Mouse (Mus musculus) CD8-positive naive resting alpha-beta T cell, adult 2 months (primary cell): Measurements from ENCODE around the gene Rnf169.

ENCODE experiments used
- DNase-seq, 2 experiments: peaks; one replicate each; pipeline ENCODE4 v3.0.0; 2022; ENCODE audit warnings: low read depth in 2 of 2, low spot score in 2 of 2

The Rnf169 gene

DNA sequence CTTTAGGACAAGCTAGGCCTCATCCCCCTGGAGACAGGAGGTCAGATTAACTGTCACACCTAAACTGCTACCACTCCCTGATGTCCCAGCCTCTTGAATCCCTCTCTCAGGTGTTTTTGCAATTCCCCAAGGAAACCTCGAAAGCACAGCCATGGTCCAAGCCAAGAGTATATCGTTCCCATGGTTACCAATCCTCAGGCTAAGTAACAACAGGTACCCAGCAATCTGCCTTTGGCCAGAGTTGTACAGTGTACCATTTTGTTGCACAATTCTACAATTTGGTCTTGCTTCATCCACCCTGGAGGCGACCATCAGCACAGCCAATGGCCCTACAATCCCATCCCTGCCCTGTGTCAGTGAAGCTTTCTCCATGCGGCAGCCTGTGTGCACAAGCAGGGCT lies 83.3 kb downstream of the Rnf169 start:
- DNase-seq, result no peak

GRCm38 (mm10) chr7:99894478-99894877 lies 85.8 kb downstream of the Rnf169 start:
- no peak for DNase-seq

DNA sequence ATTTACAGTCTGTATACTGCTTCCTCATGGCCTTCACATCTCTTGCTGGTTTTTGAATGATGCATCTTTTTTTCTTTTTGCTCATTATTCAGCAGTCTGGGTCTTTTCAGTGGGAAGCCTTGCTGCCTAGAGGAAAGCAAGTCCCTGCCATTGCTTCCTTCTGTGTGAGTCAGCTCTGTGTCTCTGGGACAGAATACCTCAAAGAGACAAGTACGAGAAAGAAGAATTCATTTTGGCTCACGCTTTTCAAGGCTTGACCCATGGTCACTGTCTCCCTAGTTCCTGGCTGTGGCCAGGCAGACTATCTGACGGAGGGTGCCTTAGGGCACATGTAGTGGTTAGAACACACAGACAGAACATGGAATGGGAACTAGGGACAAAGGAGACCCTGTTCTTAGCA lies 86.3 kb downstream of the Rnf169 start:
- DNase-seq, result no peak

DNA sequence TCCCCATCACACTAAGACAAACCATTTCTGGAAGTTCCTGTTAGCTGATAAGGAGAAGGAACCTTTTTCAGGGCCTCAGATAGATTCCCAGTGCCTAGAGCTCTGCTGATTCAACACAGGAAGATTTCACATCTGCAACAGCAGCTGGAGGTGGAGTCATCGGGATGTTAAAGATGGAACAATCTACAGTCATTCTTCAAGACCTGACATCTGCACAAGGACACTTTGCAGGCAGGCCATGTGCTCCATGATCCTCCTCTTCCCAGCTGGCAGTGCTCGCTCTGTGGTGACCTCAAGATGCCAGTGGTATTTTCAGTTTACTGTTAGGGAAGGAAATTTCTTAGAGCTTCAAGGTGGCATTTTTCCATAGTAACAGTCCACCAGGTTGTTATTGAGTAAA lies 87.9 kb downstream of the Rnf169 start:
- DNase-seq, result no peak

- DNase-seq, result no peak
These were observed 88.8 kb downstream of the Rnf169 start for GRCm38 (mm10) chr7:99891471-99891870.

GRCm38 (mm10) chr7:99890168-99890755 lies 90.0 kb downstream of the Rnf169 start:
- DNase-seq, result no peak

DNA sequence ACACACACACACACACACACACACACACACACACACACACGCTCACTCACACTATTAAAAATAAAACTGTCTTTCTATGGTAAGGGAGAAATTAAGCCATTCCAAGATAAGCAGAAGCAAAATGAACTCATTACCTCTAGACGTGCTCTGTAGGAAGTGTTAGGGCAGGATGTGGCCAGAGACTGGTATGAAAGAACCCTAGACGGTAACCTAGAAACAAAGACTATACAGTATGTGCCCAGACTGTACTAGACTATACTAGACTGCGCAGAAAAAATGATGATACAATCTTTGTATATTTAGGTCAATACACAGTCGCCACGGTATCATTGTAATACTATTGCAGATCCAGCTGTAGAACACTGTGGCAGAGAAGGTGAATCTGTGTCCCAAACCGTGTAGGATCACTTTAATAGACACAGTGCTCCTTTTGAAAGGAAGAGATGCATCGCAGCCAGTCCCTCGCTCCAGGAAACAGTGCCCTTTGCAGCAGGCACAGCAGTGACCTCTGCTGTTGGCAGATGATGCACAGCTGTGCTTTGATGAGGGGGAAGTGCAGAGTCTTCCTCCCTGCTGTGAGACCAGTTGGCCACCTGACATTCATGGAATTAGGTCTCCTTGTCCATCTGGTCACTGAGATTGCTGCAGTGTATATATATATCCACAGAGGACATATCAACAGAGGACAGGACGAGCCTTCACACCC lies 90.9 kb downstream of the Rnf169 start:
- peak; percentile 34 to 50 for DNase-seq

DNA sequence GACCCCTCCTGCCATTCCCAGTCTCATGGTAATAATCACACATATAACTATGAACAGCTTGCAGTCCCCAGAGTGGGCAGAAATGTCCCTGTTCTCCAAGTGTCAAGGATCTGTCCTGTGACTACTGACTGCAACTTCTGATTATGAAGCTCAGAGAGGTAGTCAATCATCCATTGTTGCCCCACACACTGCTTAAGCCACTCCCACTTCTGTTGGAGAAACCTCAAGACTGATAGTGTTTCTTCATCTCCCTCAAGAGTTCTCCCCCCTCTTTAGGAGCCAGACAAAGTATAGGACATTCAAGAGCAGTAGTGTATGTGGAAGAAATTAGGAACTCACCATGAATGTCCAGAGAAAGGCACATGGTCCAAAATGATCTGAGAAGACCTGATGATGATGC lies 92.5 kb downstream of the Rnf169 start:
- DNase-seq, result no peak

- DNase-seq, result no peak
These were observed 93.0 kb downstream of the Rnf169 start for GRCm38 (mm10) chr7:99887230-99887735.

DNA sequence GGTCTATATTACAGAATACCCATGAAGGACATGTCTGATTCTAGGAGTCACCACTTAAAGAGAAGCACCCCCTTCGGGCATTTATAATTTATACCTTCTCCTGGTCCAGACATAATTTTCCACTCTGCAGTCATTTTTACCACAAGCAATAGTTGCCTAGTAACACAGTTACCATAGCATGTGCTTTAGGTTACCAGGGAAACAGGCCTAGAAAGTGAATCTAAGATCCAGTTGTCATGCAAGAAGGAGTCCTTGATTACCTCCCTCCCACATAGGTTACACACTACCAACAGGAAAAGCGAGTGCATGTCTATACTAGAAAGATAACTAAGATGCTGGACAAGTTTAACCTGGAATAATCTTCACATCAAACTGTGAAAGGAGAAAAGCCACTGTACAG lies 102.0 kb downstream of the Rnf169 start:
- no peak for DNase-seq

GRCm38 (mm10) chr7:99876345-99876744 lies 103.9 kb downstream of the Rnf169 start:
- peak; percentile 76 to 82 for DNase-seq

DNA sequence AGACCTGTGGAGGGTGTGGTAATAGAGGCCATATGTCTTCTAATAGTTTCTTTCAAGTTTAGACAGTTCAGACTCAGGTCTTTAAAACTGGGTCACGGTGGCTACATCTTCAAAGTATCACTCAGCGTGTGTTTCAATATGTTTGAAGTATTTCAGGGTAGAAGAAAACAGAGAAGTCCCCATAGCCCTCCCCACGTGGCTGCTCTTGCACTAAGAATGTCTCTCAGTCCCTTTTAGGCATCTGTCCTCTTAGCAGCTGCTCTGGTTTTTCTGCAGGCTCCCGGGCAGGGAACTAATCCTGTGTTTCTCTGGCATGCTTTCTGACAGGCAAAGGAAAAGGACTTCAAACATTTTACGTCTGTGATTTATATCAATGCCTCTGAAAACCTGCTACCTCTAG lies 104.4 kb downstream of the Rnf169 start:
- DNase-seq, result no peak

DNA sequence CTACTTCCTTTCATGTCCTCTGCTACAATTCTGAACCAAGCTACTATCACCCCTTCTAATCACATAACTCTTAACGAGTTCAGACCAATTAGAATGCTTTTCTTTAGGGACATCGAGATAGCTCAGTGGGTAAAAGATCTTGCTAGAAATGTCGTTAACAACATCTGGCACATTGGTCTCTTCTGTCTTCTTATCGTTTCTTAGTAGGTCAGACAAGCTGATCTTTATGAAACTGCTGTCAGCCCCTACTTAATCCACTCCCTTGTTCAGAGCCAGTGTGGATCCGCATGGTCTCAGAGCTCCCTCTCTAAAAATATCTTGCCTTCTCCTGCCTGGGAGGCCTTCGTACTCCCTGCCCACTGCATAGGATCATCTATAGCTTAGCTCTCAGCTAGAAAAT lies 106.3 kb downstream of the Rnf169 start:
- DNase-seq, result no peak
